Mouse (Mus musculus) heart, embryonic 16.5 days (tissue): ENCODE measurements at regions not wholly inside any gene's neighbourhood (a gene's known extent, or its start where the extent isn't known, plus 50 kb on each side); places are given as distances from the start of the nearest gene placed in this dataset.

Source experiments
- ATAC-seq: fragments of 200-750 bp; cut with Nextera tagmentation; replicated peaks from 2 replicates; pipeline ENCODE4 v1.8.0; 2017; ENCODE audit warnings: moderate number of reproducible peaks; ENCODE audit not compliant: insufficient read depth, low FRiP score; ENCODE audit errors: extremely low read depth
- H3K27ac ChIP-seq: fragments of 300-500 bp; sonication (generic); 2 replicates; pipeline ENCODE4 v1.5.1; 2014; ENCODE audit warnings: mild to moderate bottlenecking, low read length, control low read depth, moderate library complexity
- H3K27me3 ChIP-seq: fragments of 300-500 bp; sonication (generic); 2 replicates; pipeline ENCODE4 v1.6.1; 2014; ENCODE audit warnings: low read length, mixed read lengths; ENCODE audit not compliant: control insufficient read depth, insufficient read depth
- H3K36me3 ChIP-seq: fragments of 300-500 bp; sonication (generic); 2 replicates; pipeline ENCODE4 v1.6.1; 2014; ENCODE audit not compliant: control insufficient read depth, insufficient read depth
- H3K4me1 ChIP-seq: fragments of 300-500 bp; sonication (generic); 2 replicates; pipeline ENCODE4 v1.6.1; 2014; ENCODE audit warnings: low read length, mixed read lengths; ENCODE audit not compliant: control insufficient read depth, insufficient read depth
- H3K4me2 ChIP-seq: fragments of 300-500 bp; sonication (generic); 2 replicates; pipeline ENCODE4 v1.6.1; 2014; ENCODE audit warnings: low read depth, mild to moderate bottlenecking, control low read depth, low read length
- H3K4me3 ChIP-seq: fragments of 300-500 bp; sonication (generic); 2 replicates; pipeline ENCODE4 v1.5.1; 2014; ENCODE audit warnings: mild to moderate bottlenecking, control low read depth, low read length
- H3K9ac ChIP-seq: fragments of 300-500 bp; sonication (generic); 2 replicates; pipeline ENCODE4 v1.6.1; 2014; ENCODE audit warnings: low read length, control low read depth
- H3K9me3 ChIP-seq: fragments of 300-500 bp; sonication (generic); replicated peaks from 2 replicates; pipeline ENCODE4 v1.6.1; 2016; ENCODE audit warnings: low read length; ENCODE audit not compliant: control insufficient read depth
- WGBS: fragments of 180-500 bp; shearing (Covaris S2); extraction: QIAGEN DNeasy Blood & Tissue Kit; methylation state at CpG from one replicate; pipeline ENCODE4 v1.1.7; 2014; 5-methylcytosine and 5-hydroxymethylcytosine counted together

DNA sequence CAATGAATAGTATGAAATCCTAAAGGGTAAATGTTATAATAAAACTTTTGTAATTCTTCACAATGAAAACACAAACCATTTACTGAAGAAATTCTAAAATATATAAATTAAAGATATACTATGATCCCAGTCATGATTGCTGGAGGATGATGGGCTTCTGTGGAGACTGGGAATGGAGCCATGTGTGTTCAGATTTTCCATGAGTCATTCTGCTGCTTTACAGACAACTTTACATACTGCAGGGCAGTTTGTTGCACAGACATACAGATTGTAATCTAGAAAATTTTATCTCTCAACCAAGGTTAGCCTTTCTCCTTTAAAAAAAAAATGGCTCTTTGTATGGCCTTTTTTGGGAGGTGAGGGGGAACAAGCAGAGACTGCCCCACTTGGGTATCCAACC lies 446.5 kb downstream of the Synb start:
- H3K9ac ChIP-seq: no peak overlapping the region
- H3K27ac ChIP-seq: no peak overlapping the region
- no peak overlapping the region for H3K4me3 ChIP-seq
- H3K4me1 ChIP-seq: 0 out of 2 replicates have a peak, but pooled peaks cover 3% of the 10 kb centered on the region
- no peak overlapping the region for H3K4me2 ChIP-seq
- no peak for ATAC-seq
- H3K27me3 ChIP-seq: no peaks in the 10 kb centered on the region
- no peaks in the 10 kb centered on the region for H3K9me3 ChIP-seq
- no peaks in the 10 kb centered on the region for H3K36me3 ChIP-seq

DNA sequence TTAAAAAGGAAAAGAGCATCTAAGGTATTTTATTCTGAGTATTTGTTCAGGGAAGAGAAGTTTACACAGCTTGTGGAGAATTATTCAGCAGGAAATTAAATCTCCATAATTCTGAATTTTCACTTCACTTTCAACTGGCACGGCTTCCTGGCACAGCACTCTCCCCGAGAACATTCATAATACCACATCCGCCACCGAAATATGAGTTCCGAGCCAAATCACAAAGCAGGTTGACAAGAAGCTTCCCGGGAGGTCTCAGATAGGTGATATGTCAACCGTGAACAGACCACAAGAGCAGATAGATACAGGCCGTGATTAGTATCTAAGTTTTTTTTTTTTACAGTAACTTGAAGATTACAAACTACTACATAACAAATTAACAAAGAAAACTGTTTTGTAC lies 473.9 kb downstream of the Synb start:
- ATAC-seq: no peak
- 79% methylated on average over 8 of the region's 8 CpGs for WGBS

DNA sequence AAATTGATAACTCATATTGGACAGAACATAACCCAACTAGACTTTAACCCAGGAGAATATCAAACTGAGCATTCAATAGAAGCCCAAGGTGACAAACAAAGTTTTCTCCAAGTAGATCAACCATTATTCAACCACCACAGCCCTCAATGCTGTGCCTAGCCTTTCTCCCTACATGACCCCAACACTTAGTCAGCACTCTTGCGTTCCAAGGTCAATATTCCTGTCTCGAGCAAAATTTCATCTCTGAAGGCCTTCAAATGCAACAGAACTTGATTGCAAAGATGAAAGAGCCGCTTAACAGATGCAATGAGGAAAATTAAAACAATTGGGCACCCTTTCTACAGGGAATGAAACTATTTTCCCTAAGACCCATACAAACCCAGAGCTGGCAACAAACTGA lies 485.1 kb downstream of the Synb start:
- Histone ChIP-seq H3K4me1 (no peaks in the 10 kb centered on the region), H3K9me3 (no peaks in the 10 kb centered on the region), H3K27me3 (no peaks in the 10 kb centered on the region), H3K9ac (no peak overlapping the region), H3K36me3 (no peaks in the 10 kb centered on the region), H3K27ac (no peak overlapping the region), H3K4me2 (no peak overlapping the region), H3K4me3 (no peak overlapping the region)
- 82% methylated on average over 3 of the region's 3 CpGs for WGBS
- ATAC-seq: no peak

More for the DNA sequence above, 473.9 kb downstream of the Synb start:
- no peaks in the 10 kb centered on the region for H3K9me3 ChIP-seq
- no peak overlapping the region for H3K4me3 ChIP-seq
- no peaks in the 10 kb centered on the region for H3K27me3 ChIP-seq
- H3K4me2 ChIP-seq: no peak overlapping the region
- no peak overlapping the region for H3K27ac ChIP-seq
- H3K4me1 ChIP-seq: no peaks in the 10 kb centered on the region
- no peaks in the 10 kb centered on the region for H3K36me3 ChIP-seq
- H3K9ac ChIP-seq: no peak overlapping the region

DNA sequence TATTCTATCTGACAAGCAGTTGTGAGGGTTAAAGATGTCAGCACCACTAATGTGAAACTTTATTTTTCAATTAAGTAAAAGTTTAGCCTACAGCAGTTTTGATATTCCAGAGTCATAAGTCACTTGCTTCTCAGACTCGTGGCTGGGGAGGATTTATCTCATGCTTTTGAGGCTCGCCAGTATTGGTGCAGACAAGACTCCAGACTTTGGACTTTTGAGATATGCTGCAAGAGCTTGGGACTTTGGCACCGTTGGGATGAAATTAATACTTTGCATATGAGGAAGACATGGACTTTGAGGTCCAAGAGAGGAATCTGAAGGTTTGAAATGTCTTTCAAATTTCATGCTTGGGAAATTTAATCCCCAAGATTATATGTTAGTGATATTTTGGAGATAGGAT lies 486.2 kb downstream of the Synb start:
- H3K4me2 ChIP-seq: no peak overlapping the region
- no peak overlapping the region for H3K27ac ChIP-seq
- H3K36me3 ChIP-seq: no peaks in the 10 kb centered on the region
- H3K27me3 ChIP-seq: no peaks in the 10 kb centered on the region
- ATAC-seq: no peak
- no peak overlapping the region for H3K4me3 ChIP-seq
- H3K4me1 ChIP-seq: no peaks in the 10 kb centered on the region
- H3K9ac ChIP-seq: no peak overlapping the region
- WGBS: 47% methylated on average over 3 of the region's 3 CpGs
- H3K9me3 ChIP-seq: no peaks in the 10 kb centered on the region

DNA sequence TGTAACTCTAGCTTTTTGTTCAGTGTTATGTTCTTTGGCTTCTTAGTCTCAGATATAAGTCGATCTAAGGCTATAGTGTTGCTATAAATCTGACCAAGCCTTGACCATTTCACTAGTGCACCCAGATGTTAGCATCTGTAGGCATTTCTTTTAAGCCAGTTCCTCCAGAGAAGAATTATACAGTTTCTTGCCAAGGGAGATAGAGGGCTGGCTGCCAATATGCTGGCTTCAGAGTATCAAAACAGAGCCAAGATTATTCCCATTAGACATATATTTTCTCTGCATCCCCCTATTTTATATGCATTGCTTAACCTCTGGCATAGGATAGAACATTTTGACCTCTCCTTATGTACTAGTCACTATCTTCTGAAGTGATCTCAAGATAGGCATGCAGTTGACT lies 487.5 kb downstream of the Synb start:
- no peak overlapping the region for H3K4me2 ChIP-seq
- no peak overlapping the region for H3K9ac ChIP-seq
- no peak overlapping the region for H3K27ac ChIP-seq
- H3K36me3 ChIP-seq: no peaks in the 10 kb centered on the region
- WGBS: 55% methylated on average over 1 of the region's 1 CpGs
- H3K27me3 ChIP-seq: no peaks in the 10 kb centered on the region
- H3K9me3 ChIP-seq: no peaks in the 10 kb centered on the region
- no peaks in the 10 kb centered on the region for H3K4me1 ChIP-seq
- H3K4me3 ChIP-seq: no peak overlapping the region
- ATAC-seq: no peak

DNA sequence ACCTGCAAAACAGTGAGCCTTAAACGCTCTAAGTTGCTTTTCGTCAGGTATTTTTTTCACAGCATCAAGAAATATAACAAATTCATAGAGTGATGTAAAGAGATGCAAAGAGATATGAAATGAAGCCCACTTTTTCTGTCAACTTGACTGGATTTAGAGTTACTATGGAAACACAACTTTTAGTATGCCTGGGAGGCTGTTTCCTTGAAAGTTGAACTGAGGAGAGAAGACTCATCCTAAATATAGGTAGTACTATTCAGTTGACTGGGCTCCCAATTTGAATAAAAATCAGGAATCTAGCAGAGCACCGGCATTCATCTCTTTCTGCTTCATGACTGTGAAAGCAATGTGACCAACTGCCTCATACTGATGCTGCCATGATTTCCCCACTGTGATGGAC lies 509.7 kb downstream of the Synb start:
- Histone ChIP-seq H3K27me3 (no peaks in the 10 kb centered on the region), H3K9ac (no peak overlapping the region), H3K36me3 (no peaks in the 10 kb centered on the region), H3K9me3 (peaks cover 2% of the 10 kb centered on the region; the same call in 1 of the 2 replicates), H3K4me2 (no peak overlapping the region), H3K4me3 (no peak overlapping the region), H3K27ac (no peak overlapping the region), H3K4me1 (no peaks in the 10 kb centered on the region)
- 90% methylated on average over 3 of the region's 3 CpGs for WGBS
- ATAC-seq: no peak

DNA sequence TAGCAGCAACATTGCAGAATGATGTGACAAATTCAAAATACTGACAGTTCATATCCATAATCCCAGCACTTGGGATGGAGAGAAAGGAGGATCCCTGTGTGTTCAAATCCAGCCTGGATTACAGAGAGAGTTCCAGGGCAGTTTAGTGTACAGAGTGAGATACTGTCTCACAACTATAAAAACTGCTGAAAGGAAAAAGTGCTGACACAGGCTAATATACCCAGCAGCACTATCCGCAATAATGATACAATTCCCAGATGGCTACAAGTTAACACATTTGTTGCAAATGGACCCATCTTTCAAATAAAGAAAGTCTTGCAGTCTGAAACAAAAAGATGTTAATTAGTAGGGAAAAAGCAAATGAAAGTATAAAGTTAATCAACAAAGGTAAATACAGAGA lies 510.9 kb downstream of the Synb start:
- ATAC-seq: no peak
- Histone ChIP-seq H3K27me3 (no peaks in the 10 kb centered on the region), H3K27ac (no peak overlapping the region), H3K4me2 (no peak overlapping the region), H3K4me3 (no peak overlapping the region), H3K9me3 (peaks cover 2% of the 10 kb centered on the region; the same call in 1 of the 2 replicates), H3K9ac (no peak overlapping the region), H3K36me3 (no peaks in the 10 kb centered on the region), H3K4me1 (no peaks in the 10 kb centered on the region)
- WGBS: 98% methylated on average over 1 of the region's 1 CpGs

DNA sequence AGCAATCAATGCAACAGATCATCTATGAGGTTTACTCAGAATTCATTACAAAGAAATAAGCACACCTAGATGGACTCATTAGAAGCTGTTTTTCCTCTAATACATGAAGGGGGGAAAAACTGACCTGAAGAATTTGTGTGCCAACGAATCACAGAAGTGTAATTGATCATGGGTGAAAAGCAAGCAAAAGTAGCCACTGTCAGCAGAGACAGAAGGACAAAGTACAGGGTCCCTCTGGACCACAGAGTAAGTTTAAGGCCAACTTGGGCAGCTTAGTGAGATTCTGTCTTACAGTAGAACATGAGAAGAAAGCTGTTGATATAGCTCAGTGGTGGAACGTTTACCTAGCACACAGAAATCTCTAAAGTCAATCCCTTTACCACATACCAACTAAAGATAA lies 523.7 kb downstream of the Synb start:
- no peaks in the 10 kb centered on the region for H3K9me3 ChIP-seq
- no peak overlapping the region for H3K4me2 ChIP-seq
- no peak overlapping the region for H3K4me3 ChIP-seq
- H3K4me1 ChIP-seq: no peaks in the 10 kb centered on the region
- no peaks in the 10 kb centered on the region for H3K27me3 ChIP-seq
- H3K9ac ChIP-seq: no peak overlapping the region
- ATAC-seq: no peak
- no peak overlapping the region for H3K27ac ChIP-seq
- H3K36me3 ChIP-seq: no peaks in the 10 kb centered on the region
- WGBS: 65% methylated on average over 2 of the region's 2 CpGs

DNA sequence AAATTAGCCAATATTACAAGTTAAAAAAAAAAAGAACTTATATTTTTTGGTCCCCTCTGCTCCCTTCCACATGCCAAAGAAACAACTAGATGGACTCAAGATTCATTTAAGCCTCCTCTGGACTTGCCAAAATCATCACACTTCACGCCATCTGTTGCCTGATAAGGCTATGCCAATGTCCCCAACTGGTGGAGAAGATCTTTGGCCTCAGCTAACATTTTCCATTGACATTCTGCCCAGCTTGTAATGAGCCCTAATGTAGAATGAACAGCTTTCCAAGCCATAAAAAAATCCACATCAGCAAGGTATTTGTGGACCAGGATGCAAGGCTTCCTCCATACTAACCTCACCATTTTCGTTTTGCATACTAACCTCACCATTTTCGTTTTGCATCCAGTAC lies 531.2 kb downstream of the Synb start:
- H3K9ac ChIP-seq: no peak overlapping the region
- no peaks in the 10 kb centered on the region for H3K27me3 ChIP-seq
- no peak overlapping the region for H3K4me3 ChIP-seq
- no peak overlapping the region for H3K4me2 ChIP-seq
- H3K4me1 ChIP-seq: no peaks in the 10 kb centered on the region
- no peak overlapping the region for H3K27ac ChIP-seq
- no peak for ATAC-seq
- WGBS: 52% methylated on average over 3 of the region's 3 CpGs
- H3K36me3 ChIP-seq: no peaks in the 10 kb centered on the region
- no peaks in the 10 kb centered on the region for H3K9me3 ChIP-seq

DNA sequence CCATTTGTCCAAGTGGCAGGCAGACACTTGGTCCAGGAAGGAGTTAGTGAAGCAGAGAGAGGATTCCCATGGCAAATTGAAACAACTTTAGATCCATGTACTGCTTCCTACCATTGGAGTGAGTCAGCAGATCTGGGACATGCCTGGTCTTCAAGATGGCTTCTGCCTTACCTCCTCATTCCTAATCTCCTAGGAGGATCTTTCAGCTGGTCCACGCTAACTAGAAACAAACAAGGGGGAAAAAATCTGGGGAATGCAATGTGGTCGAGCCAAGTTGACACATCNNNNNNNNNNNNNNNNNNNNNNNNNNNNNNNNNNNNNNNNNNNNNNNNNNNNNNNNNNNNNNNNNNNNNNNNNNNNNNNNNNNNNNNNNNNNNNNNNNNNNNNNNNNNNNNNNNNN lies 549.4 kb downstream of the Synb start:
- H3K4me3 ChIP-seq: no peak overlapping the region
- 35% methylated on average over 2 of the region's 2 CpGs for WGBS
- H3K4me2 ChIP-seq: no peak overlapping the region
- no peaks in the 10 kb centered on the region for H3K27me3 ChIP-seq
- no peaks in the 10 kb centered on the region for H3K9me3 ChIP-seq
- H3K4me1 ChIP-seq: no peaks in the 10 kb centered on the region
- no peak overlapping the region for H3K9ac ChIP-seq
- no peaks in the 10 kb centered on the region for H3K36me3 ChIP-seq
- ATAC-seq: no peak
- no peak overlapping the region for H3K27ac ChIP-seq
